Mouse (Mus musculus) embryonic facial prominence, embryonic 15.5 days (tissue): ENCODE results near the gene Gk5. TPM values are rescaled to one million over a fixed set of nuclear protein-coding genes. Genes with fewer than 3 reads are reported as not detected.

Experiments
- ATAC-seq: fragments of 200-750 bp; cut with Nextera tagmentation; 2 replicates; pipeline ENCODE4 v1.8.0; 2017; ENCODE audit warnings: low read depth, moderate TSS enrichment; ENCODE audit not compliant: insufficient number of reproducible peaks, low FRiP score, low TSS enrichment
- H3K27ac ChIP-seq: fragments of 300-500 bp; sonication (generic); replicated peaks from 2 replicates; pipeline ENCODE4 v1.5.1; 2015; ENCODE audit warnings: mild to moderate bottlenecking, inconsistent platforms
- H3K27me3 ChIP-seq: fragments of 300-500 bp; sonication (generic); 2 replicates; pipeline ENCODE4 v1.6.1; 2015; ENCODE audit warnings: inconsistent platforms
- H3K36me3 ChIP-seq: fragments of 300-500 bp; sonication (generic); 2 replicates; pipeline ENCODE4 v1.6.1; 2015; ENCODE audit warnings: mild to moderate bottlenecking, inconsistent platforms
- H3K4me1 ChIP-seq: fragments of 300-500 bp; sonication (generic); 2 replicates; pipeline ENCODE4 v1.6.1; 2015; ENCODE audit warnings: inconsistent platforms
- H3K4me2 ChIP-seq: fragments of 300-500 bp; sonication (generic); replicated peaks from 2 replicates; pipeline ENCODE4 v1.6.1; 2015; ENCODE audit warnings: mild to moderate bottlenecking, inconsistent platforms
- H3K4me3 ChIP-seq: fragments of 300-500 bp; sonication (generic); replicated peaks from 2 replicates; pipeline ENCODE4 v1.5.1; 2015; ENCODE audit warnings: mild to moderate bottlenecking, inconsistent platforms
- H3K9ac ChIP-seq: fragments of 300-500 bp; sonication (generic); 2 replicates; pipeline ENCODE4 v1.6.1; 2015; ENCODE audit warnings: inconsistent platforms
- H3K9me3 ChIP-seq: fragments of 300-500 bp; sonication (generic); replicated peaks from 2 replicates; pipeline ENCODE4 v1.6.1; 2016; ENCODE audit warnings: inconsistent platforms
- WGBS: fragments of 180-500 bp; shearing (Covaris S2); methylation state at CpG from one replicate; pipeline ENCODE4 v1.1.7; 2015; 5-methylcytosine and 5-hydroxymethylcytosine counted together
- polyA plus RNA-seq: library from polyadenylated mRNA; unstranded; fragments of >200 nt; fragmentation: Nextera tagmentation; extraction: Ambion mirVana; gene quantifications from 2 replicates; pipeline ENCODE4 v1.2.1, GENCODE M21; 2015

The Gk5 gene
- polyA plus RNA-seq, 1 experiment from 2014 or later = 8.2 TPM

GRCm38 (mm10) chr9:96116801-96117200, 2.4 kb upstream of the Gk5 start:
- no peak overlapping the region for H3K9ac ChIP-seq
- no peak overlapping the region for H3K4me2 ChIP-seq
- no peaks in the 10 kb centered on the region for H3K27me3 ChIP-seq
- H3K36me3 ChIP-seq = no peaks in the 10 kb centered on the region
- H3K4me1 ChIP-seq = no peaks in the 10 kb centered on the region
- H3K4me3 ChIP-seq = no peak overlapping the region
- H3K27ac ChIP-seq = no peak overlapping the region
- no peak for ATAC-seq
- WGBS = 82% methylated on average over 6 of the region's 6 CpGs
- H3K9me3 ChIP-seq = no peaks in the 10 kb centered on the region

GRCm38 (mm10) chr9:96118216-96118615, 946 bp upstream of the Gk5 start:
- no peak overlapping the region for H3K27ac ChIP-seq
- H3K4me3 ChIP-seq = peak overlapping the region; percentile 68; the same call in 1 of the 2 replicates
- no peaks in the 10 kb centered on the region for H3K9me3 ChIP-seq
- H3K4me1 ChIP-seq = no peaks in the 10 kb centered on the region
- no peaks in the 10 kb centered on the region for H3K36me3 ChIP-seq
- no peak for ATAC-seq
- no peak overlapping the region for H3K9ac ChIP-seq
- 74% methylated on average over 4 of the region's 4 CpGs for WGBS
- H3K4me2 ChIP-seq = peak overlapping the region; percentile 71
- no peaks in the 10 kb centered on the region for H3K27me3 ChIP-seq

- 78% methylated on average over 5 of the region's 5 CpGs for WGBS
- Histone ChIP-seq H3K4me1 (no peaks in the 10 kb centered on the region), H3K9me3 (no peaks in the 10 kb centered on the region), H3K27ac (no peak overlapping the region), H3K27me3 (no peaks in the 10 kb centered on the region), H3K36me3 (no peaks in the 10 kb centered on the region), H3K9ac (no peak overlapping the region), H3K4me2 (no peak overlapping the region), H3K4me3 (no peak overlapping the region)
- ATAC-seq = no peak
These were observed 8.8 kb downstream of the Gk5 start for GRCm38 (mm10) chr9:96127972-96128371.

- no peaks in the 10 kb centered on the region for H3K36me3 ChIP-seq
- WGBS = 54% methylated on average over 4 of the region's 4 CpGs
- no peak for ATAC-seq
- no peaks in the 10 kb centered on the region for H3K9me3 ChIP-seq
- no peak overlapping the region for H3K4me2 ChIP-seq
- no peak overlapping the region for H3K4me3 ChIP-seq
- H3K9ac ChIP-seq = no peak overlapping the region
- no peak overlapping the region for H3K27ac ChIP-seq
- no peaks in the 10 kb centered on the region for H3K27me3 ChIP-seq
- H3K4me1 ChIP-seq = 0 out of 2 replicates have a peak, but pooled peaks cover 3% of the 10 kb centered on the region
These were observed 13.9 kb downstream of the Gk5 start for GRCm38 (mm10) chr9:96132956-96133603.

GRCm38 (mm10) chr9:96134470-96134869, 15.3 kb downstream of the Gk5 start:
- no peaks in the 10 kb centered on the region for H3K27me3 ChIP-seq
- no peaks in the 10 kb centered on the region for H3K36me3 ChIP-seq
- H3K4me1 ChIP-seq = 0 out of 2 replicates have a peak, but pooled peaks cover 3% of the 10 kb centered on the region
- no peak overlapping the region for H3K4me2 ChIP-seq
- H3K4me3 ChIP-seq = no peak overlapping the region
- no peak for ATAC-seq
- H3K9ac ChIP-seq = no peak overlapping the region
- H3K9me3 ChIP-seq = no peaks in the 10 kb centered on the region
- 68% methylated on average over 7 of the region's 7 CpGs for WGBS
- peak overlapping the region; percentile 65 for H3K27ac ChIP-seq

- no peak for ATAC-seq
- 35% methylated on average over 8 of the region's 8 CpGs for WGBS
These were observed 15.8 kb downstream of the Gk5 start for GRCm38 (mm10) chr9:96134916-96135315.

GRCm38 (mm10) chr9:96135461-96135860, 16.3 kb downstream of the Gk5 start:
- Histone ChIP-seq H3K4me1 (0 out of 2 replicates have a peak, but pooled peaks cover 3% of the 10 kb centered on the region), H3K4me2 (no peak overlapping the region), H3K4me3 (no peak overlapping the region), H3K9ac (no peak overlapping the region), H3K36me3 (no peaks in the 10 kb centered on the region), H3K27me3 (no peaks in the 10 kb centered on the region), H3K9me3 (no peaks in the 10 kb centered on the region), H3K27ac (0 out of 2 replicates have a peak overlapping the region, but pooled peaks have one; percentile 22)
- no peak for ATAC-seq
- WGBS = 56% methylated on average over 7 of the region's 7 CpGs

More at GRCm38 (mm10) chr9:96134916-96135315, 15.8 kb downstream of the Gk5 start:
- no peaks in the 10 kb centered on the region for H3K36me3 ChIP-seq
- H3K9me3 ChIP-seq = no peaks in the 10 kb centered on the region
- H3K9ac ChIP-seq = no peak overlapping the region
- H3K27ac ChIP-seq = peak overlapping the region; percentile 65
- no peak overlapping the region for H3K4me2 ChIP-seq
- 0 out of 2 replicates have a peak, but pooled peaks cover 3% of the 10 kb centered on the region for H3K4me1 ChIP-seq
- no peaks in the 10 kb centered on the region for H3K27me3 ChIP-seq
- no peak overlapping the region for H3K4me3 ChIP-seq

GRCm38 (mm10) chr9:96138958-96139357, 19.8 kb downstream of the Gk5 start:
- H3K4me2 ChIP-seq = no peak overlapping the region
- no peaks in the 10 kb centered on the region for H3K36me3 ChIP-seq
- whole genome bisulfite sequencing = 84% methylated on average over 9 of the region's 9 CpGs
- no peaks in the 10 kb centered on the region for H3K27me3 ChIP-seq
- no peak overlapping the region for H3K9ac ChIP-seq
- ATAC-seq = no peak
- H3K9me3 ChIP-seq = no peaks in the 10 kb centered on the region
- no peak overlapping the region for H3K4me3 ChIP-seq
- 0 out of 2 replicates have a peak, but pooled peaks cover 3% of the 10 kb centered on the region for H3K4me1 ChIP-seq
- H3K27ac ChIP-seq = no peak overlapping the region

GRCm38 (mm10) chr9:96139876-96140275, 20.7 kb downstream of the Gk5 start:
- Histone ChIP-seq H3K4me3 (no peak overlapping the region), H3K36me3 (no peaks in the 10 kb centered on the region), H3K27ac (no peak overlapping the region), H3K4me2 (no peak overlapping the region), H3K9me3 (no peaks in the 10 kb centered on the region), H3K27me3 (no peaks in the 10 kb centered on the region), H3K4me1 (no peaks in the 10 kb centered on the region), H3K9ac (no peak overlapping the region)
- WGBS = 42% methylated on average over 5 of the region's 5 CpGs
- ATAC-seq = no peak

- Histone ChIP-seq H3K27ac (no peak overlapping the region), H3K4me3 (no peak overlapping the region), H3K9me3 (no peaks in the 10 kb centered on the region), H3K9ac (no peak overlapping the region), H3K4me1 (no peaks in the 10 kb centered on the region), H3K4me2 (no peak overlapping the region), H3K36me3 (peaks cover 4% of the 10 kb centered on the region; the same call in 1 of the 2 replicates), H3K27me3 (no peaks in the 10 kb centered on the region)
- WGBS = 59% methylated on average over 7 of the region's 7 CpGs
- ATAC-seq = no peak
These were observed 21.8 kb downstream of the Gk5 start for GRCm38 (mm10) chr9:96140931-96141330.

- Histone ChIP-seq H3K9ac (no peak overlapping the region), H3K27ac (no peak overlapping the region), H3K27me3 (no peaks in the 10 kb centered on the region), H3K4me1 (no peaks in the 10 kb centered on the region), H3K4me2 (no peak overlapping the region), H3K4me3 (no peak overlapping the region), H3K36me3 (peaks cover 20% of the 10 kb centered on the region), H3K9me3 (no peaks in the 10 kb centered on the region)
- WGBS = 81% methylated on average over 6 of the region's 6 CpGs
- no peak for ATAC-seq
These were observed 23.3 kb downstream of the Gk5 start for GRCm38 (mm10) chr9:96142499-96142898.

GRCm38 (mm10) chr9:96143633-96144032, 24.5 kb downstream of the Gk5 start:
- H3K27ac ChIP-seq = no peak overlapping the region
- no peak overlapping the region for H3K4me2 ChIP-seq
- peaks cover 20% of the 10 kb centered on the region for H3K36me3 ChIP-seq
- H3K9ac ChIP-seq = no peak overlapping the region
- WGBS = 92% methylated on average over 4 of the region's 4 CpGs
- H3K27me3 ChIP-seq = no peaks in the 10 kb centered on the region
- H3K4me1 ChIP-seq = no peaks in the 10 kb centered on the region
- no peak overlapping the region for H3K4me3 ChIP-seq
- ATAC-seq = no peak
- H3K9me3 ChIP-seq = no peaks in the 10 kb centered on the region
